Mouse (Mus musculus): Measurements from ENCODE around the gene Fxr2. TPM values are rescaled to one million over a fixed set of nuclear protein-coding genes. Genes with fewer than 3 reads are reported as not detected.

Gene Fxr2
- polyA plus RNA-seq, 1 experiment, result 66.9 TPM

DNA sequence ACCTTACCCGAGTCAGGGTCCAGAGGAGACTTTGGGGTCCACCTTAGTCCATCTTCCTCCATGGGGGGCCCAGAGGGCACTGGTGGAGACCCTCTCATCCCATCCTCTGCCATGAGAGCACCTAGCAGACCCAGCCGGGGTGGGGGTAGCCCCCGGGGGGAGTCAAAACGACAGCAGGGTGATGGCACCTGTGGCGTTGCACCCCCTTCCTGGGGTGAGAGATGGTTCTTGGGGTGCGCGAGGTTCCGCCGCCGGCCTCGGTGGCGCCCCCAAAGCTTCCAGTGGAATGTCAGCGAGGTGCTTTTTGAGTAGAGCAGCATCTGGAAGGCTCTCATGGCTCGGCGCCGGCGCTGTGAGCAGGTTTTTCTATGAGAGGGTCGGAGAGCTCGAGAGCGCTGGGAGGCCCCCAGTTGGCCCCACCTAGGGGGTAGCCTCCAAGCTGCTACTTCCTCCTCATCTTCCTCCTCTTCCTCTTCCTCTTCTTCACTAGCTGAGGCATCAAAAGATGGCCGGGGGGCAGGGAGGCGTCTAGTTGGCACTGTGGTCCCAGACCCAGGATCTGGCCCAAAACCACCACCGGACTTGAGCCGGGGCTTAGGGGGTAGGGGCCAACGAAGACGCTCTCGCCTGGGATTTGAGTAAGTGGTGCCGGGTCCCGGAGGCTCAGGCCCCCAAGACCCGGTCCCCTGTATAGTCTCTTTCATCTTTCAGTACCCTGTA, 47.5 kb downstream of the Fxr2 start:
- peaks cover 12% of the 10 kb centered on the region for H3K4me1 ChIP-seq (ENCODE audit: control insufficient read depth, insufficient read depth, low read length)
- WGBS, result 86% methylated on average over 30 of the region's 30 CpGs
- DNase-seq, result no peak
- TF ChIP-seq CTCF (IDR thresholded peaks at IDR 0.05; ENCODE audit: insufficient read depth, low read length), result no peak
- TF ChIP-seq POLR2A (IDR thresholded peaks at IDR 0.05; ENCODE audit: borderline replicate concordance, extremely low read depth, low read depth, low read length), result no peak
- no peak overlapping the region for H3K4me3 ChIP-seq (replicated peaks; ENCODE audit: extremely low read depth, low read depth, low read length)

DNA sequence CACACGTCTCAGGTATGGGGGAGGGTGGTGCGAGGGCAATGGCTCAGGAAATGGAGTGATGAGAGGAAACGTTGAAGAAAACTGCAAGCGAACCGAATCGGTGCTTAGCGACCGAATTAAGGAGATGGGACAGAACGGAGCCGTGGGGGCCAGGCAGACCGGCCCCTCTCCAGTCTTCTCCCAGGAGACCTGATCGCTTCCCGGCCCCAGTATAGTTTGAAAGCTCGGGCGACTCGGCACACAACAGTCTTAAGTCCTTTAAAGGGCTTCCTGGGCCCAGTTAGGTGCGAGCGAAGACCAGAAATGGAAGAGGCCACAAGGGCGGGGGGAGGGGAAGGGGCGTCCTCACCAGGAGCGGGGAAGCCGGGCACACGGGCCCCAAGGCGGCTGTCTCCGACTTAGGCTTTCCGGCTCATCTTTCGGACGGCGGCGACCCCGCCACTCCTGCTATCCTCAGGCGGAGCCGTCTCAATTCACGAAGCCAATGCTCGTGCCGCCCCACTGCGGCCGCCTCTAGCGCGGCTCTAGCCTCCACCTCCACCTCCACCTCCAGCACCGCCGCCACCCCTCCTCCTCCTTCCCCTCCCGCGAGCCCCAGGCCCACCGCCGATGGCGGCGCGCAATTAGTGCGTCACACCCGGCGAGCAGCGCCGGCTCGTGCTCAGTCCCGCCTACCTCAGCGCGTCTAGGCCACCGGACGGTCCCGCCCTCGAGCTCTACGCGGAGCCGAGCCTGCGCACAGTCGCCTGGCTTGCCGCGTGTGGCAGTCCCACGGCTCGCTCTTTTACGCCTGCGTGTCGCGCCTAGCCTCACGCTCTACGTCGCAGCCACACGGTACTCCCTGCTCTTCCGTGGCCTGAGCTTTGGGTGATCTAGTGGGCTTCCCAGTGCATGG, 48.8 kb downstream of the Fxr2 start, which contains the start of gene Senp3:
Gene Senp3, minus strand, starts transcription at position 771 of the 895 bp plus-strand sequence.
- Histone ChIP-seq H3K4me1 (ENCODE audit: control insufficient read depth, insufficient read depth, low read length) (peaks cover 21% of the 10 kb centered on the region), H3K4me3 (replicated peaks; ENCODE audit: extremely low read depth, low read depth, low read length) (peak within 1 kb of the TSS; percentile 77)
- TF ChIP-seq POLR2A (IDR thresholded peaks at IDR 0.05; ENCODE audit: borderline replicate concordance, extremely low read depth, low read depth, low read length) (peak; percentile 95), CTCF (IDR thresholded peaks at IDR 0.05; ENCODE audit: insufficient read depth, low read length) (no peak)
- under 1% methylated on average over 79 of the region's 80 CpGs for WGBS
- peak; percentile 94 for DNase-seq

DNA sequence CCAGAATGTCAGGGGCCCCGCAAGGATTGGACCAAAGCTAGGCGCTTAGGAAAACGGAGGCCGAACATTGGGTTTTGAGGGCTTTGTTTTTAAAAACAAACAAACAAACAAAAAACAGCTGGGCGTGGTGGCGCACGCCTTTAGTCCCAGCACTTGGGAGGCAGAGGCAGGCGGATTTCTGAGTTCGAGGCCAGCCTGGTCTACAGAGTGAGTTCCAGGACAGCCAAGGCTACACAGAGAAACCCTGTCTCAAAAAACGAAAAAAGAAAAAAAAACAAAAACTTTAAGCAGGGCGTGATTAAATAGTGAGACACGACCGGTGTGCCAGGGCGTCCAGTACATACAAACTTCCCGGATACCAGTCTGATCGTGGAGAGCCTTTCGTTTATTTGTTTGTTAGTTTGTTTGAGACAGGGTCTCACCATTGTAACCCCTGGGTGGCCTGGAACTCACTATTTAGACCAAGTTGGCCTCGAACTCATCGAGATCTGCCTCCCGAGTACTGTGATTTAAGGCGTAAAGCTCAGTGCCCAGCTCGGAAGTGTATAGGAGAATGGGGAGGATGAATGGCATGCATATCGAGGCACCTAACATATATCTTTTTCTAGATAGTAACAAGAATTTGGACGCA, 49.5 kb downstream of the Fxr2 start:
- DNase-seq, result peak; percentile 46
- TF ChIP-seq CTCF (IDR thresholded peaks at IDR 0.05; ENCODE audit: insufficient read depth, low read length), result no peak
- Histone ChIP-seq H3K4me3 (replicated peaks; ENCODE audit: extremely low read depth, low read depth, low read length) (peak overlapping the region; percentile 77), H3K4me1 (ENCODE audit: control insufficient read depth, insufficient read depth, low read length) (peaks cover 26% of the 10 kb centered on the region)
- 12% methylated on average over 24 of the region's 24 CpGs for WGBS

DNA sequence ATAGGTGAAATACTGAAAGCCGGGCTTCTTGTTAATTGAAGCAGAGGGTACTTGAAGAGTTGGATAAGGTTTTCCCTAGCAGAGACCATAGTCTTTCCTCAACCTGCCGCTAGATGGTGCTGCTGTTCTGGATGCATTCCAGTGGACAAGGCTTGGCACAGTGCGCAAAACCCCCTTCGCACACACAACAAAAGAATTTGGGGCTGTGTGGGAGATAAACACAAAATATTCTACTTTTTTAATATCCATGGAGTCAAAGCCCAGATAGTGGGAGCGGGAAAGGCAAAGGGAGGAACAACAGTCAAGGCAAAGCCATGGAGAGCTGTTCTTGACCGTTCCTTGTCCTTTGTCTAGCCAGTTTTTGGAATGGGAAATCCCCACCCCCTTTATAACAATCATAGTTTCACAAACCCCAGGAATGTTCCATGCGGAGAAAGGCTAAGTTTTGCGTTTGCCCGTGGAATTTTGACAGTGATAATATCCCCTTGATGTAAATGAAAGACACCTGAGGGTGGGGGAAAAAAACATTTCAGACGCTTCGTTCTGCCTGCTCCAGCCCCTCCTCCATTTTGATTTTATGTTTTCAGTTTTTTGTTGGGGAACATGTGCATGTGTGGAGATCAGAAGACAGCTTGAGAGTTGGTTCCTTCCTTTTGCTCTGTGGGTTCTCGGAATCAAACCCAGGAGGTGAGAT, 50.2 kb downstream of the Fxr2 start:
- H3K4me3 ChIP-seq (replicated peaks; ENCODE audit: extremely low read depth, low read depth, low read length), result no peak overlapping the region
- H3K4me1 ChIP-seq (ENCODE audit: control insufficient read depth, insufficient read depth, low read length), result peaks cover 26% of the 10 kb centered on the region
- TF ChIP-seq CTCF (IDR thresholded peaks at IDR 0.05; ENCODE audit: insufficient read depth, low read length) (peak; percentile 96), POLR2A (IDR thresholded peaks at IDR 0.05; ENCODE audit: borderline replicate concordance, extremely low read depth, low read depth, low read length) (no peak)
- peak; percentile 93 for DNase-seq
- WGBS, result 14% methylated on average over 12 of the region's 12 CpGs

DNA sequence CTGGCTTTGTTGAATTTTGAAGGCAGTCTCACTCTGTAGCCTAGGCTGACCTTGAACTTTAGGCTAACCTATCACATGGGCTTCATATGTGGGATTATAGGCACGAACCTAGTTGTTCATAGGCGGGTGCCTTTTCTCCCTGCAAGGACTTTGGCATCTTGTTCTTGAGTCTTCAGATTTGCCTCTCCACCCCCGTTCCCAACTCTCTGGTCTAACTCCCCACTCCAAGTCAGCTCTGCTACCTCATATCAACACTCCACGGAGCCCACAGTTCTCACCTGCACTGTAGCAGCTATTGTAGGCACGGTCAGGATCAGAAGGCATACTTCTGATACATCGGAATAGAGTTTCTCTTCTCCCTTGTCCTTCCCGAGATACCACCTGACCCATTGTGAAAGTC, 50.8 kb downstream of the Fxr2 start:
- H3K4me1 ChIP-seq (ENCODE audit: control insufficient read depth, insufficient read depth, low read length), result peaks cover 26% of the 10 kb centered on the region
- whole genome bisulfite sequencing, result 64% methylated on average over 7 of the region's 7 CpGs
- H3K4me3 ChIP-seq (replicated peaks; ENCODE audit: extremely low read depth, low read depth, low read length), result no peak overlapping the region
- no peak for TF ChIP-seq CTCF (IDR thresholded peaks at IDR 0.05; ENCODE audit: insufficient read depth, low read length)
- no peak for TF ChIP-seq POLR2A (IDR thresholded peaks at IDR 0.05; ENCODE audit: borderline replicate concordance, extremely low read depth, low read depth, low read length)
- DNase-seq, result no peak

DNA sequence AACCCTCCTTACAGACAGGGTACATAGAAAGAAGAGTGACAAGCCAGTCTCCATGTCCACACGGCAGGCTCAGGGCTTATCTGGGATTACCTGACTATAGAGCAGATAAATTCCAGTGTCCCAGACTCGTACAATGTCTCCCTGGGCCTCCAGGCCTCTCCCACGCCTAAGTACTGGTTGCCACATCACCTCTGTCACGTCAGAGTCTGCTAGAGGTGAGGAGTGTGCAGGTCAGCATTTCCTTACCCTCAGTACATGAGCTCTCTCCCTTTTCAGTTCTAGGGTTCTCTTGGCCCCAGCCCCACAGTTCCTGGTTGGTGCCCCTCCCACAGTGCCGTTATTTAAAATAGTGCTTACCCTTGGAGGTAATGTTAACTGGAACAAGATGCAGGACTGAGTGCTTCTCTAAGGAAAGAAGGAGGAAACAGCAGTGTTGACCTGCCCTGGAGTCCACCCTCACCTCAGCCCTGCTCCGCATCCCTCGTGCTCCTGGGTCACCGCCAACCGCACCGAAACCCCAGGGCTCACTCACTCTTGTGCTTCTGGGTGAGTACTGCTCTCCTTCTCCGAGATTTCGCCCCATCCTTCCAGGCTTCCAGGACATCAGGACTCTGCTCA, 51.4 kb downstream of the Fxr2 start:
- H3K4me3 ChIP-seq (replicated peaks; ENCODE audit: extremely low read depth, low read depth, low read length), result peak overlapping the region; percentile 48
- peak; percentile 58 for DNase-seq
- TF ChIP-seq CTCF (IDR thresholded peaks at IDR 0.05; ENCODE audit: insufficient read depth, low read length), result no peak
- no peak; the same call in 1 of the 2 replicates for TF ChIP-seq POLR2A (IDR thresholded peaks at IDR 0.05; ENCODE audit: borderline replicate concordance, extremely low read depth, low read depth, low read length)
- 68% methylated on average over 12 of the region's 12 CpGs for WGBS
- peaks cover 26% of the 10 kb centered on the region for H3K4me1 ChIP-seq (ENCODE audit: control insufficient read depth, insufficient read depth, low read length)

DNA sequence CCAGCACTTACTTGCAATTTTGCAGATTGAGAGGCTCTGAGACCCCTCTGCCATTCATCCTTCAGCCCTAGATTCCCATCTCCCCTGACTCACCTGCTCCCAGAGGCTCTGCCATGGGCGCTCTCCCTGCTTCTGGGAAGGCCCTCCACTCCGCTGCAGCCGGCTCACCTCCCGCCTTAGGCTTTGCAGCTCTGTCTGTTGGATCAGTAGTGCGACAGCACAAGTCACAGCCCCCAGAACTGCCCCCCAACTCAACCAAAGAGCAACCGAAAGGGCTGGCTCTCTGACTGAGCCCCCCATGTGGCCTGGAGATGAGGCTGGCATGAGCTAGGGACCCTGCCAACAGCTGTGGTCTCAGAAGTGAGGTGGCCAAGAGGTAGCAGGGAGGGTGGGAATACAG, 52.1 kb downstream of the Fxr2 start:
- TF ChIP-seq POLR2A (IDR thresholded peaks at IDR 0.05; ENCODE audit: borderline replicate concordance, extremely low read depth, low read depth, low read length) (no peak), CTCF (IDR thresholded peaks at IDR 0.05; ENCODE audit: insufficient read depth, low read length) (no peak)
- peak overlapping the region; percentile 31 for H3K4me3 ChIP-seq (replicated peaks; ENCODE audit: extremely low read depth, low read depth, low read length)
- DNase-seq, result no peak
- peaks cover 28% of the 10 kb centered on the region for H3K4me1 ChIP-seq (ENCODE audit: control insufficient read depth, insufficient read depth, low read length)
- WGBS, result 71% methylated on average over 6 of the region's 6 CpGs

DNA sequence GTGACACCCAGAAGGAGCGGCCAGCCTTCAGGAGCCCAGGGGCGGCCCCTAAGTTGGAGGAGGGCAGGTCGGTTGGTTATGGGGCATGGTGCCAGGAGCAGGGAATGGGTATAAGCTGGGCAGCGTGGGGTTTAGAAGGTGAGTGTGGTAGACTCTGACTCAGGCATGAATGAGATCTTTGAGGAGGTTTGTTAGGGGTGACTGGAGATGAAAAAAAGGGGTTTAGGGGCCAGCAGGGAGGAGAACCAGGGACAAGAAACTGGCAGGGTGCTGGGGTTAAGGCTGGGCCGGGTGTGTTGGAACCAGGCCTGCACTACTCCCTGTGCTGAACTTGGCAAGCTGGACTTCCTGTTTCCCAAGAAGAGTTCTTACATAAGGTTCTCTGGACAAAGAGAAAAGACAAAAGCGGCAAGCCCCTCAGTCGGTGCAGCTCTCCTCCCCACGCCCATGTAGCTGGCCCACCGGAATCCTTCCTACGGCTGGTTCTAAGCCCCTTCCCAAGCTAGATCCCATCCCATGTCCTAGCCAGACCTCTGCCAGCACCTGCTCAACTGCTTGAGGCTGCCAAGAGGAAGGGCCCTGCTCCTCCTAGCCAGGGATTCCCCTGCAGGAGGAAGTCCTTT, 52.8 kb downstream of the Fxr2 start, which contains the start of gene Tnfsf13:
Gene Tnfsf13, minus strand, starts transcription at position 259 of the 623 bp plus-strand sequence.
- peak; percentile 82 for DNase-seq
- WGBS, result 14% methylated on average over 10 of the region's 10 CpGs
- TF ChIP-seq CTCF (IDR thresholded peaks at IDR 0.05; ENCODE audit: insufficient read depth, low read length) (no peak), POLR2A (IDR thresholded peaks at IDR 0.05; ENCODE audit: borderline replicate concordance, extremely low read depth, low read depth, low read length) (peak; percentile 96; the same call in 1 of the 2 replicates)
- H3K4me1 ChIP-seq (ENCODE audit: control insufficient read depth, insufficient read depth, low read length), result peaks cover 29% of the 10 kb centered on the region
- H3K4me3 ChIP-seq (replicated peaks; ENCODE audit: extremely low read depth, low read depth, low read length), result peak within 1 kb of the TSS; percentile 60
